Mouse (Mus musculus) heart, embryonic 15.5 days (tissue): ENCODE data around the gene Ppp1r3e. TPM values are rescaled to one million over a fixed set of nuclear protein-coding genes. Genes with fewer than 3 reads are reported as not detected.

Experiments
- ATAC-seq: fragments of 200-750 bp; cut with Nextera tagmentation; replicated peaks from 2 replicates; pipeline ENCODE4 v1.8.0; 2017; ENCODE audit warnings: low read depth, moderate TSS enrichment; ENCODE audit not compliant: insufficient number of reproducible peaks, insufficient read depth, low FRiP score
- H3K27ac ChIP-seq: fragments of 300-500 bp; sonication (generic); 2 replicates; pipeline ENCODE4 v1.5.1; 2015; ENCODE audit warnings: mild to moderate bottlenecking, inconsistent platforms
- H3K27me3 ChIP-seq: fragments of 300-500 bp; sonication (generic); 2 replicates; pipeline ENCODE4 v1.6.1; 2015; ENCODE audit warnings: inconsistent platforms
- H3K36me3 ChIP-seq: fragments of 300-500 bp; sonication (generic); 2 replicates; pipeline ENCODE4 v1.6.1; 2015; ENCODE audit warnings: mild to moderate bottlenecking, inconsistent platforms
- H3K4me1 ChIP-seq: fragments of 300-500 bp; sonication (generic); replicated peaks from 2 replicates; pipeline ENCODE4 v1.6.1; 2015; ENCODE audit warnings: inconsistent platforms
- H3K4me2 ChIP-seq: fragments of 300-500 bp; sonication (generic); 2 replicates; pipeline ENCODE4 v1.6.1; 2015; ENCODE audit warnings: inconsistent platforms, mild to moderate bottlenecking, moderate library complexity
- H3K4me3 ChIP-seq: fragments of 300-500 bp; sonication (generic); 2 replicates; pipeline ENCODE4 v1.5.1; 2015; ENCODE audit warnings: mild to moderate bottlenecking, inconsistent platforms
- H3K9ac ChIP-seq: fragments of 300-500 bp; sonication (generic); 2 replicates; pipeline ENCODE4 v1.6.1; 2015; ENCODE audit warnings: mild to moderate bottlenecking, inconsistent platforms
- H3K9me3 ChIP-seq: fragments of 300-500 bp; sonication (generic); replicated peaks from 2 replicates; pipeline ENCODE4 v1.6.1; 2016; ENCODE audit warnings: inconsistent platforms
- WGBS: fragments of 180-500 bp; shearing (Covaris S2); methylation state at CpG from one replicate; pipeline ENCODE4 v1.1.7; 2015; ENCODE audit warnings: mixed read lengths; 5-methylcytosine and 5-hydroxymethylcytosine counted together
- polyA plus RNA-seq: library from polyadenylated mRNA; unstranded; fragments of >200 nt; fragmentation: Nextera tagmentation; extraction: Ambion mirVana; gene quantifications from 2 replicates; pipeline ENCODE4 v1.2.1, GENCODE M21; 2015

Ppp1r3e gene
- polyA plus RNA-seq, 1 experiment from 2014 or later, result 1.2 TPM

GRCm38 (mm10) chr14:54903641-54904040 lies 26.3 kb upstream of the Ppp1r3e start:
- no peak overlapping the region for H3K9ac ChIP-seq
- no peak for ATAC-seq
- H3K4me2 ChIP-seq, result no peak overlapping the region
- 0 out of 2 replicates have a peak, but pooled peaks cover 9% of the 10 kb centered on the region for H3K4me1 ChIP-seq
- no peak overlapping the region for H3K4me3 ChIP-seq
- 91% methylated on average over 4 of the region's 4 CpGs for WGBS
- H3K27me3 ChIP-seq, result no peaks in the 10 kb centered on the region
- no peaks in the 10 kb centered on the region for H3K9me3 ChIP-seq
- no peak overlapping the region for H3K27ac ChIP-seq
- H3K36me3 ChIP-seq, result peaks cover 22% of the 10 kb centered on the region; the same call in 1 of the 2 replicates

- Histone ChIP-seq H3K4me3 (no peak overlapping the region), H3K4me2 (no peak overlapping the region), H3K9ac (no peak overlapping the region), H3K9me3 (no peaks in the 10 kb centered on the region), H3K27ac (peak overlapping the region; percentile 20; the same call in 1 of the 2 replicates), H3K27me3 (no peaks in the 10 kb centered on the region), H3K4me1 (peaks cover 27% of the 10 kb centered on the region), H3K36me3 (peaks cover 35% of the 10 kb centered on the region)
- ATAC-seq, result peak; percentile 43; the same call in 1 of the 2 replicates
- WGBS, result 1% methylated on average over 3 of the region's 3 CpGs
Observed at GRCm38 (mm10) chr14:54900383-54900782, 23.0 kb upstream of the Ppp1r3e start.

- Histone ChIP-seq H3K27me3 (no peaks in the 10 kb centered on the region), H3K9me3 (no peaks in the 10 kb centered on the region), H3K4me3 (no peak overlapping the region), H3K4me2 (no peak overlapping the region), H3K4me1 (peaks cover 38% of the 10 kb centered on the region), H3K27ac (peak overlapping the region; percentile 53), H3K36me3 (peaks cover 35% of the 10 kb centered on the region), H3K9ac (peak overlapping the region; percentile 33; the same call in 1 of the 2 replicates)
- ATAC-seq, result no peak
- WGBS, result 35% methylated on average over 2 of the region's 2 CpGs
Observed at GRCm38 (mm10) chr14:54897445-54897844, 20.1 kb upstream of the Ppp1r3e start.

- ATAC-seq, result peak; percentile 71
- peak overlapping the region; percentile 94 for H3K27ac ChIP-seq
- peak overlapping the region; percentile 82 for H3K4me2 ChIP-seq
- peak overlapping the region; percentile 73 for H3K4me3 ChIP-seq
- H3K36me3 ChIP-seq, result peaks cover 35% of the 10 kb centered on the region
- WGBS, result under 1% methylated on average over 51 of the region's 54 CpGs
- no peaks in the 10 kb centered on the region for H3K27me3 ChIP-seq
- peaks cover 34% of the 10 kb centered on the region for H3K4me1 ChIP-seq
- H3K9ac ChIP-seq, result peak overlapping the region; percentile 97
- no peaks in the 10 kb centered on the region for H3K9me3 ChIP-seq
Observed at GRCm38 (mm10) chr14:54894296-54895151, 17.2 kb upstream of the Ppp1r3e start.

- Histone ChIP-seq H3K4me2 (peak overlapping the region; percentile 68), H3K27ac (peak overlapping the region; percentile 94), H3K27me3 (no peaks in the 10 kb centered on the region), H3K9ac (peak overlapping the region; percentile 97), H3K9me3 (no peaks in the 10 kb centered on the region), H3K4me3 (peak overlapping the region; percentile 73), H3K36me3 (peaks cover 31% of the 10 kb centered on the region), H3K4me1 (peaks cover 34% of the 10 kb centered on the region)
- under 1% methylated on average over 38 of the region's 38 CpGs for WGBS
- ATAC-seq, result peak; percentile 97
Observed at GRCm38 (mm10) chr14:54893651-54894181, 16.4 kb upstream of the Ppp1r3e start.

GRCm38 (mm10) chr14:54892200-54892599 lies 14.8 kb upstream of the Ppp1r3e start, which contains the start of gene Pabpn1:
Gene Pabpn1 (plus strand): TSS chr14:54892500.
- Histone ChIP-seq H3K4me2 (peak within 1 kb of the TSS; percentile 68), H3K27ac (peak within 1 kb of the TSS; percentile 94), H3K4me1 (peaks cover 26% of the 10 kb centered on the region), H3K4me3 (peak within 1 kb of the TSS; percentile 73), H3K9ac (peak within 1 kb of the TSS; percentile 55), H3K9me3 (no peaks in the 10 kb centered on the region), H3K36me3 (peaks cover 18% of the 10 kb centered on the region), H3K27me3 (no peaks in the 10 kb centered on the region)
- ATAC-seq, result no peak
- WGBS, result 91% methylated on average over 3 of the region's 3 CpGs

- Histone ChIP-seq H3K4me1 (peaks cover 23% of the 10 kb centered on the region), H3K36me3 (peaks cover 10% of the 10 kb centered on the region; the same call in 1 of the 2 replicates), H3K9ac (no peak overlapping the region), H3K4me3 (no peak overlapping the region), H3K27me3 (no peaks in the 10 kb centered on the region), H3K4me2 (no peak overlapping the region), H3K27ac (no peak overlapping the region), H3K9me3 (no peaks in the 10 kb centered on the region)
- no peak for ATAC-seq
- 83% methylated on average over 11 of the region's 11 CpGs for WGBS
Observed at GRCm38 (mm10) chr14:54885309-54885708, 8.0 kb upstream of the Ppp1r3e start.

- Histone ChIP-seq H3K4me2 (peak overlapping the region; percentile 80), H3K9ac (peak overlapping the region; percentile 83), H3K4me3 (peak overlapping the region; percentile 80), H3K27me3 (no peaks in the 10 kb centered on the region), H3K36me3 (peaks cover 10% of the 10 kb centered on the region; the same call in 1 of the 2 replicates), H3K4me1 (peaks cover 23% of the 10 kb centered on the region), H3K9me3 (no peaks in the 10 kb centered on the region), H3K27ac (peak overlapping the region; percentile 97)
- no peak for ATAC-seq
- 24% methylated on average over 21 of the region's 21 CpGs for WGBS
Observed at GRCm38 (mm10) chr14:54884022-54884712, 6.8 kb upstream of the Ppp1r3e start.

- peak within 1 kb of the TSS; percentile 83 for H3K9ac ChIP-seq
- ATAC-seq, result peak; percentile 90
- peak within 1 kb of the TSS; percentile 80 for H3K4me2 ChIP-seq
- peaks cover 10% of the 10 kb centered on the region; the same call in 1 of the 2 replicates for H3K36me3 ChIP-seq
- peak within 1 kb of the TSS; percentile 80 for H3K4me3 ChIP-seq
- no peaks in the 10 kb centered on the region for H3K9me3 ChIP-seq
- WGBS, result under 1% methylated on average over 27 of the region's 27 CpGs
- H3K27ac ChIP-seq, result peak within 1 kb of the TSS; percentile 97
- H3K27me3 ChIP-seq, result no peaks in the 10 kb centered on the region
- peaks cover 23% of the 10 kb centered on the region for H3K4me1 ChIP-seq
Observed at GRCm38 (mm10) chr14:54883154-54884021, 6.0 kb upstream of the Ppp1r3e start, which contains the start of the genes Bcl2l2 and Gm20521. Gene Bcl2l2 (plus strand): TSS chr14:54883377. Gene Gm20521 (plus strand): TSS chr14:54883441.

GRCm38 (mm10) chr14:54876539-54877047 lies 757 bp downstream of the Ppp1r3e start:
- H3K36me3 ChIP-seq, result no peaks in the 10 kb centered on the region
- peak overlapping the region; percentile 87 for H3K4me3 ChIP-seq
- peak overlapping the region; percentile 84 for H3K27ac ChIP-seq
- H3K4me1 ChIP-seq, result peaks cover 16% of the 10 kb centered on the region
- WGBS, result under 1% methylated on average over 66 of the region's 72 CpGs
- ATAC-seq, result peak; percentile 90
- H3K9me3 ChIP-seq, result no peaks in the 10 kb centered on the region
- no peaks in the 10 kb centered on the region for H3K27me3 ChIP-seq
- peak overlapping the region; percentile 96 for H3K4me2 ChIP-seq
- peak overlapping the region; percentile 81 for H3K9ac ChIP-seq
